Mouse (Mus musculus) kidney, adult 18-20 months (tissue): ENCODE results near the gene Scaf11.
"Not testable (repeated sequence)": the region's sequence is repeated elsewhere in the genome, so short reads cannot be mapped to it uniquely, and the experiment has no call there.

Experiments used
- DNase-seq: peaks from one replicate; pipeline ENCODE4 v3.0.0; 2021

Scaf11 gene

GRCm38 (mm10) chr15:96463821-96464220 lies 3.2 kb upstream of the Scaf11 start:
- DNase-seq = no peak

- DNase-seq = no peak
Measured at GRCm38 (mm10) chr15:96462611-96463010, 2.0 kb upstream of the Scaf11 start.

GRCm38 (mm10) chr15:96461541-96462512 lies 1.2 kb upstream of the Scaf11 start:
- no peak for DNase-seq

GRCm38 (mm10) chr15:96460451-96460729 lies 253 bp downstream of the Scaf11 start:
- DNase-seq = no peak

- peak; percentile 79 for DNase-seq
Measured at GRCm38 (mm10) chr15:96459741-96460450, 747 bp downstream of the Scaf11 start.

- DNase-seq = no peak
Measured at GRCm38 (mm10) chr15:96458273-96458672, 2.4 kb downstream of the Scaf11 start.

- DNase-seq = no peak
Measured at GRCm38 (mm10) chr15:96457338-96457664, 3.3 kb downstream of the Scaf11 start.

GRCm38 (mm10) chr15:96456651-96457337 lies 3.8 kb downstream of the Scaf11 start:
- peak; percentile 36 for DNase-seq

- no peak for DNase-seq
Measured at GRCm38 (mm10) chr15:96455595-96456214, 4.9 kb downstream of the Scaf11 start.

GRCm38 (mm10) chr15:96453346-96453745 lies 7.3 kb downstream of the Scaf11 start:
- no peak for DNase-seq

- peak; percentile 33 for DNase-seq
Measured at GRCm38 (mm10) chr15:96448656-96449299, 11.9 kb downstream of the Scaf11 start.

GRCm38 (mm10) chr15:96446785-96447184 lies 13.9 kb downstream of the Scaf11 start:
- DNase-seq = no peak

GRCm38 (mm10) chr15:96441480-96441879 lies 19.2 kb downstream of the Scaf11 start:
- DNase-seq = not testable (repeated sequence)

- DNase-seq = no peak
Measured at GRCm38 (mm10) chr15:96434202-96434601, 26.4 kb downstream of the Scaf11 start.

GRCm38 (mm10) chr15:96419920-96420319 lies 40.7 kb downstream of the Scaf11 start:
- no peak for DNase-seq

GRCm38 (mm10) chr15:96418161-96418560 lies 42.5 kb downstream of the Scaf11 start:
- DNase-seq = no peak

GRCm38 (mm10) chr15:96408717-96409121 lies 51.9 kb downstream of the Scaf11 start:
- no peak for DNase-seq

- no peak for DNase-seq
Measured at GRCm38 (mm10) chr15:96407151-96407550, 53.5 kb downstream of the Scaf11 start.

GRCm38 (mm10) chr15:96406253-96406652 lies 54.4 kb downstream of the Scaf11 start:
- no peak for DNase-seq

- no peak for DNase-seq
Measured at GRCm38 (mm10) chr15:96405548-96405947, 55.1 kb downstream of the Scaf11 start.

GRCm38 (mm10) chr15:96398333-96398732 lies 62.3 kb downstream of the Scaf11 start:
- no peak for DNase-seq

- DNase-seq = no peak
Measured at GRCm38 (mm10) chr15:96396641-96397344, 63.9 kb downstream of the Scaf11 start.
